Mouse (Mus musculus): ENCODE data around the gene Cxcr6.

DNA sequence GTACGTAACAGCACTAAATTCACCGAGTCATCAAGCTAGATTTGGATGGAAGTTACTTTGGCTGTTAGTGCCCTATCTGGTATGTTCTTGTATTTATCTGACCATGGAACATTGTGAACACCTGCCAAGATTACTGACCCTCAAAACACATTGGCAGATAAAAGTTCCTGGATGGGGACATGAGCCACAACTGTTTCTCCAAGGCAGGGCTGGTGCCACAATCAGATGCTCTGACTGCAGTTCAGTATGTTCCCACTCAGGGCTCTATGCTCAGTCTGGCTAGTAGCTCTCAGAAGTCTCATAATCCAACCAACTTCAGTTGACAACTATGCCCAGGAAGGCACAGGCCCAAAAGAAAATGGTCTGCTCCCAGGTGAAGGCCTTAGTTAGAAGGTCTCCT, 3.9 kb upstream of the Cxcr6 start:
- TF ChIP-seq GATA1 (IDR thresholded peaks at IDR 0.05; ENCODE audit: low read length), result no peak
- TF ChIP-seq TAL1 (IDR thresholded peaks at IDR 0.05; ENCODE audit: low read length), result no peak
